Mouse (Mus musculus) left cerebral cortex, postnatal 4 days (tissue): ENCODE measurements at regions not wholly inside any gene's neighbourhood (a gene's known extent, or its start where the extent isn't known, plus 50 kb on each side); places are given as distances from the start of the nearest gene placed in this dataset.

ENCODE experiments used
- DNase-seq: peaks from one replicate; pipeline ENCODE4 v3.0.0-alpha.2; 2022
- intact Hi-C: fragments of 180-260 bp; cut with DNase I; formaldehyde crosslinking; loops from one replicate; pipeline ENCODE4 v1.15.1; 2025

GRCm38 (mm10) chr1:125158481-125158880 is 277.0 kb downstream of the Actr3 start:
- no peak for DNase-seq
- intact Hi-C loops: no loop called here

DNA sequence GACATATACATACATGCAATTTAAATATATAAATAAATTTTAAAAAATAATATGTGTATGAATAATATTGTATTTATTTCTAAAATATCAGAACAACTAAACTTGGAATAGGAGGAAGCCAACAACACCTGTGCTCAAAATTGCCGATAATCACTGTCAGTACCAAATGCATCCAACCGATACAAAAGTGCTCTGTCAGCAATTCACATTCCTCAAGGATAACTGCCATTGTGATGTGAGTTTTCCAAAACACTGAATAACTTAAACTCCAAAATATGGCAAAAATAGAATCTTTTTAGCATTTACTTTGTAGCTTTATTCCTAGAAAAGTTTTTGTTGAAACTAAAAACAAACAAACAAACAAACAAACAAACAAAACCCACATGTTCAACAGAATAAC is 279.4 kb downstream of the Actr3 start:
- DNase-seq: no peak
- intact Hi-C loops: no loop called here

- no peak for DNase-seq
- intact Hi-C loops: no loop called here
Observed at GRCm38 (mm10) chr1:125149817-125150216, 285.7 kb downstream of the Actr3 start.

DNA sequence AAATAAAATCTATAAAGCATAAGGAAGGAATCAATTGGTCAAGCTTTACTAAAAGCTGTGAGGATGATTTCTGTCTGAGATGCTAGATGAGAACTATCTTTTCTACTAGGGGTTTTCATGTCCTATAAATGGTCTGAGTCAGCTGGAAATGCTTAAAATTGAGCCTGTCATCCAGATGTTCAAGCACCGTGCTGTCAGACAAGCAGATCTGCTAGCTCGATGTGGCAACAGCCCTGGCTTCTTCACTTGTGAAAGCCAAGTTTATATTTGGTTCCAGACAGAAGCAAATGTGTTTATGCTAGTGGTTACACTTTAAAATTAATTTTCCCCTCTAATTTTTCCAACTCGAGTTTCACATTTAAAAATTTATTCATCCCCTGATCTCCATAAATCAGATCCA is 311.7 kb downstream of the Actr3 start:
- intact Hi-C loops: no loop called here
- no peak for DNase-seq

DNA sequence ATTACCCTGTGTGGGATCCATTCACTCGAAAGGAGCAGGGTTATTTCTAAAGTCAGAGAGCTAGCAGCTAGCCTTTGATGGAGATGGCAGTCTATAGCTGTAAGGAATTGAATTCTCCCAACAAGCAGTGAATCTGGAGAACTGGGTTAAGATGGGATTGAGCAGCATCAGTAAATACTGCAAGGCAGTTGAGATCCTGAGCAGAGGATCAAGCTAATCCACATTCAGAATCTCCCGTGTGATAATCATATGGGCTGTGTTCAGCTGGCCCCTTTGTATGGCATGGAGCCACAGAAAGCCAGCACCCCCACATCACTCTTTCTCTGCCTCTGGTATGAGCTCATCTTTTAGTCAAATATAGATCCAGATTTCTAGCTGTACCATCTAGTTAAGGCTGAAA is 334.9 kb downstream of the Actr3 start:
- DNase-seq: no peak
- intact Hi-C loops: no loop called here

GRCm38 (mm10) chr1:125084906-125085305 is 350.6 kb downstream of the Actr3 start:
- DNase-seq: peak; percentile 45
- intact Hi-C loops: no loop called here

DNA sequence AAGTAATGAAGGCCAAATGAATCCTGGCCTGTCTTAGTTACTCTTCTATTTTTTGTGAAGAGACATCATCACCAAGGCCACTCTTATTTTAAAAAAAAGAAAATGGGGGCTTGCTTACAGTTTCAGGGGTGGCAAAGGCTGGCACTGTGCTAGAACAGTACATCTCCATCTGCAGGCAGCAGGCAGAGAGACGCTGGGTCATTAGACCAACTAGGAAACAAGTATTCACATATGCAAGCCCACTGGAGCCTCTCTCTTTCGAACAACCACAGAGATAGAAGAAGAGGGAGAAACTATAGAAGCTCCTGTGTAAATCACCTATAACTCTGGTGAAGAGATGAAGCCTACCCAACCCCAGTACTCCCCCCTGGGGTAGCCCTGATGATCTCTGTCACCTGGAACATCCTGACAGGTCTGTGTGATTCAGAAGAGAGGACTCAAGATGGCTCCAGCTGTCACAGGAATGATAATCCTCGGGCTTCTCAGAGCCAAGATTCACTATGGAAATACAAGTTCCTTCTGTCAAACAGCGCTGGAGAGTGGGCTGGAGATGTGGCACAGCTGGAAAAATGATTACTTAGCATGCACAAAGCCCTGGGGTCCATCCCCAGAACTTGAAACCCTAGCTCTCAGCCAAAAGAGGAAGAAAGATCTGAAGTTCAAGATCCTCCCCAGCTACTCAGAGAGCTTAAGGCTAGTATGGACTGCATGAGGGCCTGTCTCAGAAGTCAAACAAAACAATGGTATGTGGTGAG is 395.8 kb downstream of the Actr3 start:
- intact Hi-C loops: no loop called here
- no peak for DNase-seq

DNA sequence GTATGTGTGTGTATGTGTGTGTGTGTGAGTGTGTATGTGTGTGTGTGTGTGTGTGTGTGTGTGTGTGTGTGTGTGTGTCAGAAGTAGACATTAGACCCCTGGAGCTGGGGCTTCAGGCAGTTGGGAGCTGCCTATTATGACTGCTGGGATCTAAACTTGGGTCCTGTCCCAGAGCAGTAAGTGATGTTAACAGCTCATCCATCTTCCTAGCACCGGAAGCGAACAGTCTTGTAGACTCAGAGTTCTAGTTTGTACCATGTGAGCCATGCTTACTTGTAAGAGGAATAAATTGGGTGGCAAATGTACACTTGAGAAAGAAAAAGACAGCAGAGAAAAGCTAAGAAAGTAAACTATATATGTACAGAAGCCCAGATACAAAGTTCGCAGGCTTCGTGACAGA is 422.2 kb downstream of the Actr3 start:
- intact Hi-C loops: no loop called here
- DNase-seq: no peak

DNA sequence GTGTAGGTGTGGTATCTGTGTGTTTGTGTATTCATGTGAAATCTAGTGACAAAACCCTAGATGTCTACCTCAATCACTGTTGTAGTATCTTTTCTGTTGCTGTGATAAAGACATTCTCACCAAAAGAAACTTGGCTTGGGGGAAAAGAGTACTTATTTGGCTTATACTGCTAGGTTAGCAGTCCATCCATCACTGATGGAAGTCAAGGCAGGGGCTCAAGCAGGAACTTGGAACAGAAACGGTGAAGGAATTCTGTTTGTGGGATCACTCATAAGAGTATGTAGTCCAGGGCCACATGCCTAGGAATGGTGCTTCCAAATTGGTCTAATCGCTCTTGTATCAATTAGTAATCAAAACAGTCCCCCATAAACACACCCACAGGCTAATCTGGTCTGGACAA is 423.6 kb downstream of the Actr3 start:
- DNase-seq: no peak

DNA sequence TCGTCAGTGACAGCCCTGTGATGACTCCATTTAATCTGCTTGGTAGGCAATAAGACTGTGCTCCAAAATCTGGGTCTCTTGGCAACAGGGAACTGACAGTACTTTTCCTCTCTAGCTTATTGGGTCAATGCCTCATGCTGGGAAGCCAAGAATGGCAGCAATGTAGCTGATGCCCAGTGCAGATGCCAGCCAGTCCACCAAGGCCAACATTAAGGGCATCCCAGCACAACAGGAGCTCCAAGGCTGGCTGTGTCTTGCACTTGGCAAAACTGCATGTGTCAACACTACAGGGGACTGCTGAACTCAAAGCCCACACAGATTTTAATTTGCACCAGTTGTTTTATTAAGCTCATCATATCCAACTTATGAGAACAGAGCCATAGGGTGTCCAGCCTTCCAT is 437.9 kb downstream of the Actr3 start:
- intact Hi-C loops: no loop called here
- peak; percentile 21 for DNase-seq

More for the DNA sequence above, 423.6 kb downstream of the Actr3 start:
- intact Hi-C loops: no loop called here

DNA sequence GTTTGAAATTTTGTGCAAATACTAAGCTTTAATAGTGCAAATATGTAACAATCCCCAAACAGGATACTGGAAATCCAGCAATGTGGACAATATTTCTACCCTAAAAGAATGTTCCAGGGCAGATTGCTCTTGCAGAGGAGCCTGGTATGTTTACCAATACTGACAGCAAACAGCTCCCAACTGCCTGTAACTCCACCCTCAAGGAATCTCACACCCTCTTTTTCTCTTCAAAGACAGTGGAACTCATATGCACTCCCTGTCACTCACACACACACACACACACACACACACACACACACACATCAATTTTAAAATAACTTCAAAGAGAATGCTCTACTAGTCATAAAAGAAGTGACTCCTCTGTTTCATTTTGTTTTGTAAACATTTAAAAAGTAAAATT is 484.7 kb downstream of the Actr3 start:
- no peak for DNase-seq

GRCm38 (mm10) chr1:124904373-124904772 is 531.2 kb downstream of the Actr3 start:
- no peak for DNase-seq
- intact Hi-C loops: no loop called here

More for the DNA sequence above, 484.7 kb downstream of the Actr3 start:
- intact Hi-C loops: no loop called here

GRCm38 (mm10) chr1:124871148-124871547 is 564.4 kb downstream of the Actr3 start:
- no peak for DNase-seq
- intact Hi-C loops: no loop called here

- DNase-seq: peak; percentile 2
- intact Hi-C loops: no loop called here
Observed at GRCm38 (mm10) chr1:124866248-124866647, 569.3 kb downstream of the Actr3 start.

DNA sequence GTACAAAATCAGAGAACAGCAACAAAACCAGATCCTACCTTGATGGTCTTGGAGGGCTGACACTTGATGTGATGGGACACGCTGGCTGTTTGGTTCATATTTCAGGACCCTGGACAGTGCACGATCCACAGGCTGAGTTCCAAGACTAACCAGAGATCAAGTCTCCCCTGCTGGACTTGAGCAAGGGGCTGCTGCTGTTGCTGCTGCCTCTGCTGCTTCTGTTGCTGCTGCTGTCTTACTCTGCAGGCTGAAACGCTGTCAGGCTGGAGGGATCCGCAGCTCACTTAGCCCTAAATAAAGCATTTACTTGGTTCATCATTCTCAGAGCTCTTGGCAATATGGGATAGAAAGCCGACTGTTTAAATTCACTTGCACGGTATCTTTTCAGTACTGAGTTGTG is 589.8 kb downstream of the Actr3 start:
- intact Hi-C loops: no loop called here

DNA sequence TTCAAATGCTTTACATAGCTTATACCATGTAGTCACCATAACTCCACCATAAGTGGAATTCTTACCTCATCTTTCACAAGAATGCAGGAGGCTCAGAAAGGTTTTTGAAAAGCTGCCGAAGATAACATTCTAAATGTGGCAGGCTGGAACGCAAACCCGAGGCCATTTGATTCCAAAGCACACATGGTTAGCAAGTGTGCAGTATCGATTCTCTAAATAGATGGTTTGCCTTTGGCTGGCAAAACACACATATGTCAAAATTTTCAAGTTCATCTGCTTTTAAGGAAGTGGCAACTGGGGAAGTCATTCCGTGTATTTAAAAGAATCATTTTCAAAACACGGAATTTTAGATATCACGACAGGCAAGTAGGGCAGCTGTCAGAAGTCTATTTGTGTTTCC is 609.8 kb downstream of the Actr3 start:
- no peak for DNase-seq
- intact Hi-C loops: no loop called here

More for the DNA sequence above, 589.8 kb downstream of the Actr3 start:
- DNase-seq: no peak

DNA sequence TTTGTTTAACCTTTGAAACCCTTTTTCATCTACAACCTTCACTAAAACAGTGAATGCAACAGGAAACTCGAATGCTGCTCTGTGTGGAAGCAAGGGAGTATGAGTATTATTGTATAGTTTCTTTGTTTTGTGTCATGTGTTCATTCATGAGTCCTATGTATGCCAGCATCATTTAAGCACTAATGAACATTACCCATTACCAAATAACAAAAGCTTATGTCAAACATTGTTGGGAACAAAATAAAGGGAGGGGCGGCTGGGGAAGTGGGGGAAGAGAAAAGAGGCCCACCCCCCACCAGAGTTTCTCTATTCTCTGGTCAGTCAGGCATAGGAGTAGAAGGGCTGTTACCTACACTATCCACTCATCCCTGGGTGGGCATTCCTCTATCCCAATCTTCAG is 642.5 kb downstream of the Actr3 start:
- intact Hi-C loops: no loop called here
- DNase-seq: no peak

DNA sequence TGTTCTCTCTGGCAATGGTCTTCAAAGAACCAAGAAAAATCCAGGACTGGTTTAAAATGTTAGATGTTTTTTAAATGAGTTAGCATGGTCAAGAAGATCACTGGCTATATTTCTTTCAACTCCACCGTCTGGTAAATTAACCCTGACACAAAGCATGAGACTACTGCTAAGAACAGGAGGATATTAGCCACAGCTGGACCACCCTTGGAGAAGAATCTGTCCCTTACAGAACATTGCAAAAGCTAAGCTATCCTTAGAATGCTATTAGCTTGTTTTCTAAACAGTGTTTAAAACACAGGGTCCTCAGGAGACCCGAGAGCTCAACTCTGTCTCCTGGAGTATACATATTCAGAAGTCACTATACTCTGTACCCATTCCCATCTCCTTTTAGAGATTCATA is 644.9 kb downstream of the Actr3 start:
- intact Hi-C loops: no loop called here
- peak; percentile 7 for DNase-seq

DNA sequence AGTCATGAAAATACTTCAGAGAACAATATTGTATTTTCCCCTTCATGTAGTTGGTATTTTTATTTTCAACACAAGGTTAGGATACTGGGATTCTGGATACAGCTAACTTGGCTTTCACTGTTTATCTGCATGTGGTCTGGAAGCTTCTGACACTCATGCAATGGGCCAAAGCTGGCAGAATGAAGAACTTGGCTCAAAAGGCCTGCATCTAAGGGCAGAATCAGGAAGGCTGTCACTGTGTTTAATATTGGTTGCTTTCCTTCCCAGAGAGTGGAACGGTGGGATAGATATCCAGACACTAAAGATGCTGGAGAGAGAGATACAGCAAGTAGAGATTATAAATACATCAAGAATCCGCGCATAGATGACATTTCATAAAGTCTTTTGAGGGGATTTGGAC is 645.4 kb downstream of the Actr3 start:
- peak; percentile 7 for DNase-seq
- intact Hi-C loops: no loop called here

DNA sequence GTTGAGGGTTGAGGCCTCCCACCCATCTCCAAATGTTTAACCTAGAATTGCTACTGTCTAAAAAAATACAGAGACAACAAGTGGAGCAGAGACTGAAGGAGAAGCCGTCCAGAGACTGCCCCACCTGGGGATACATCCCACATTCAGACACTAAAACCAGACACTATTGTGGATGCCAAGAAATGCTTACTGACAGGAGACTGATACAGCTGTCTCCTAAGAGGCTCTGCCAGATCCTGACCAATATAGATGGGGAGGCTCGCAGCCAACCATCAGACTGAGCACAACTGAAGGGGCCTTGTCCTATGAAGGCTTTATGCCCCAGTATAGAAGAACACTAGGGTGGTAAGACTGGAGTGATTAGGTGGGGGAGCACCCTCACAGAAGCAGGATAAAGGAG is 652.5 kb downstream of the Actr3 start:
- peak; percentile 7 for DNase-seq
- intact Hi-C loops: no loop called here

DNA sequence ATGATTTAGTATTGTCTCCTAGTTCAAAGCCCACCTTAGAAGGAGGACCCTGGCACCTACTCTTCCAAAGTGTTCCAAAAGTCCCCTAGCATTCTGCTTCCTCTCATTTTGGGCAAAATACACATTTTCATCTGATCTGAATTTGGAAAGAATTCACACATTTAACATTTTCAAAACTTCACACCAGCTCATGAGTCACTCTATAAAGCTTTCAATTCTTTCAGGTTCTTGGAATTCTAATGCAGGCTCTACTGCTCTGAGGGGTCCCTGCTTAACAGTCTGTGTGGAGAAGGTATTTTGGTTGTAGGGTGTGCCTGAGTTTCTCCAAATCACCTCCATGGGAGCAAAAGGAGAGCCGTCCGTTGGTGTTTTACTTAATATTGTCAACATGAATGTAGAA is 657.8 kb downstream of the Actr3 start:
- no peak for DNase-seq
- intact Hi-C loops: no loop called here

- no peak for DNase-seq
- intact Hi-C loops: no loop called here
Observed at GRCm38 (mm10) chr1:124756721-124757120, 678.8 kb downstream of the Actr3 start.

- no peak for DNase-seq
Observed at GRCm38 (mm10) chr1:124739777-124740176, 694.4 kb upstream of the Dpp10 start.

More at GRCm38 (mm10) chr1:124739777-124740176, 694.4 kb upstream of the Dpp10 start:
- intact Hi-C loops: no loop called here
